Mouse (Mus musculus) kidney, embryonic 16.5 days (tissue): ENCODE measurements at regions not wholly inside any gene's neighbourhood (a gene's known extent, or its start where the extent isn't known, plus 50 kb on each side); places are given as distances from the start of the nearest gene placed in this dataset.

ENCODE experiments used
- ATAC-seq: fragments of 200-750 bp; cut with Nextera tagmentation; 2 replicates; pipeline ENCODE4 v1.8.0; 2017; ENCODE audit warnings: moderate TSS enrichment; ENCODE audit not compliant: low FRiP score, low TSS enrichment
- H3K27ac ChIP-seq: fragments of 300-500 bp; sonication (generic); 2 replicates; pipeline ENCODE4 v1.5.1; 2014; ENCODE audit warnings: low read length
- H3K27me3 ChIP-seq: fragments of 300-500 bp; sonication (generic); 2 replicates; pipeline ENCODE4 v1.6.1; 2014; ENCODE audit warnings: low read length, control low read depth, mixed read lengths; ENCODE audit not compliant: insufficient read depth
- H3K36me3 ChIP-seq: fragments of 300-500 bp; sonication (generic); 2 replicates; pipeline ENCODE4 v1.6.1; 2014; ENCODE audit warnings: low read length, control low read depth, mixed read lengths; ENCODE audit not compliant: insufficient read depth
- H3K4me1 ChIP-seq: fragments of 300-500 bp; sonication (generic); 2 replicates; pipeline ENCODE4 v1.6.1; 2014; ENCODE audit warnings: low read length, control low read depth, mixed read lengths; ENCODE audit not compliant: insufficient read depth
- H3K4me2 ChIP-seq: fragments of 300-500 bp; sonication (generic); replicated peaks from 2 replicates; pipeline ENCODE4 v1.6.1; 2014; ENCODE audit warnings: low read depth, low read length
- H3K4me3 ChIP-seq: fragments of 300-500 bp; sonication (generic); 2 replicates; pipeline ENCODE4 v1.5.1; 2014; ENCODE audit warnings: mild to moderate bottlenecking, low read length
- H3K9ac ChIP-seq: fragments of 300-500 bp; sonication (generic); replicated peaks from 2 replicates; pipeline ENCODE4 v1.6.1; 2014; ENCODE audit warnings: low read length
- H3K9me3 ChIP-seq: fragments of 300-500 bp; sonication (generic); 2 replicates; pipeline ENCODE4 v1.6.1; 2016; ENCODE audit warnings: low read length, control low read depth
- WGBS: fragments of 180-500 bp; shearing (Covaris S2); extraction: QIAGEN DNeasy Blood & Tissue Kit; methylation state at CpG from one replicate; pipeline ENCODE4 v1.1.7; 2014; 5-methylcytosine and 5-hydroxymethylcytosine counted together

DNA sequence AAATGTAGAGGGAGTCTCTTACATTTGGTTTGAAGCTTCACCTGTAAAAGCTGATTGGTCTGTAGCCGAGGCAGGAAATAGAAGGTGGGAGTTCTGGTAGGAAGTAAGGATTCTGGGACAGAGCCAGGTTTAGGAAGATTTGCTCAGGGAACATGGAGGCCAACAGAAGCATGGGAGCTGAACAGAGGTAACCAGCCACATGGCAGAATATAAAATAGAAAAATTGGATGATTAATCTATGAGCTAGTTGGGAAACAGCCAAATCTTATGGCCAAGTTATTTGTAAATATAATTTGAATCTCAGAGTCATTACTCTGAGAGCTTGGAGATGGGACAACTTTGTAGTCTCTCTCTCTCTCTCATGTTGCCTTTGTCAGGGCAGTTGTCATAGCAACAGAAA is 134.9 kb upstream of the Syt13 start:
- Histone ChIP-seq H3K4me1 (no peaks in the 10 kb centered on the region), H3K4me3 (no peak overlapping the region), H3K36me3 (no peaks in the 10 kb centered on the region), H3K9ac (no peak overlapping the region), H3K9me3 (no peaks in the 10 kb centered on the region), H3K27me3 (no peaks in the 10 kb centered on the region), H3K27ac (no peak overlapping the region), H3K4me2 (no peak overlapping the region)
- 63% methylated on average over 1 of the region's 1 CpGs for WGBS
- no peak for ATAC-seq

DNA sequence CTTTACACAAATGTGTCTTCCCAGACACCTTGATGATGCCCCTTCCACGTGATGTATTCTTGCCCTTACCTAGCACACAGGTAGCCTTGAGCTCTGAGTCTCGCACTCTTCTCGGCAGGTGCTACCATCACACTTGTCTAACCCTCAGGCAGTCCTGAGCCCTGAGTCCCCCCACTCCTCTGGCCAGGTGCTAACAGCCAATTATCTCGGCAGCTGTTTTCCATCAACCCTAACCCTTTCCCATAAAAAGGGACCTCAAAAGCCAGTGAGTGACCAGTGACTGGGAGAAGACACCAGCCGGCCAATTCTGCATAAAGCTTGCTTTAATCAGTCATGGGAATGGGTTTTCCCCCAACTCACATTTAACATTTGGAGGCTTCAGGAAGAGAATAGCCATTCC is 133.4 kb upstream of the Syt13 start:
- H3K9ac ChIP-seq: no peak overlapping the region
- ATAC-seq: no peak
- no peaks in the 10 kb centered on the region for H3K4me1 ChIP-seq
- H3K4me2 ChIP-seq: no peak overlapping the region
- no peak overlapping the region for H3K4me3 ChIP-seq
- H3K36me3 ChIP-seq: no peaks in the 10 kb centered on the region
- WGBS: 53% methylated on average over 5 of the region's 5 CpGs
- H3K27me3 ChIP-seq: no peaks in the 10 kb centered on the region
- H3K9me3 ChIP-seq: no peaks in the 10 kb centered on the region
- no peak overlapping the region for H3K27ac ChIP-seq

DNA sequence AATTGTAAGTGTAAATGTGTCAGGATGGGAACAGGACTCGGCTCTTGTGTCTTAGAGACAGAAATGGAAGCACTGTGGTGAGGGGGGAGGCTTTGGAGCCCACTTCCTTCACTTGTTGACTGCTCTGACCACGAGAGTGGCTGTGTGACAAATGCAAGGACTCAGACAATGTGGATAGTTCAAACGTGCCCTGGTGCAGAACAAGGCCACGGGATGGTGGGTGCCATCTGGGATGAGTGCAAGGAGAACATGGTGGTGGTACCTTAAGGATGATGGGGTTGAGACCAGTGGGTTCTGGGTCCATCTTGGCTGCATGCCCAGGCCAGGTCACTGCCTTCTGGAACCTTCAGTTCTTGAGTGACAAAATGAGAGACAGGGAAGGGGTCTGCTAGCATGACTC is 132.3 kb upstream of the Syt13 start:
- Histone ChIP-seq H3K9me3 (no peaks in the 10 kb centered on the region), H3K4me1 (no peaks in the 10 kb centered on the region), H3K9ac (no peak overlapping the region), H3K4me2 (no peak overlapping the region), H3K27ac (no peak overlapping the region), H3K27me3 (no peaks in the 10 kb centered on the region), H3K36me3 (no peaks in the 10 kb centered on the region), H3K4me3 (no peak overlapping the region)
- 34% methylated on average over 4 of the region's 4 CpGs for WGBS
- no peak for ATAC-seq

DNA sequence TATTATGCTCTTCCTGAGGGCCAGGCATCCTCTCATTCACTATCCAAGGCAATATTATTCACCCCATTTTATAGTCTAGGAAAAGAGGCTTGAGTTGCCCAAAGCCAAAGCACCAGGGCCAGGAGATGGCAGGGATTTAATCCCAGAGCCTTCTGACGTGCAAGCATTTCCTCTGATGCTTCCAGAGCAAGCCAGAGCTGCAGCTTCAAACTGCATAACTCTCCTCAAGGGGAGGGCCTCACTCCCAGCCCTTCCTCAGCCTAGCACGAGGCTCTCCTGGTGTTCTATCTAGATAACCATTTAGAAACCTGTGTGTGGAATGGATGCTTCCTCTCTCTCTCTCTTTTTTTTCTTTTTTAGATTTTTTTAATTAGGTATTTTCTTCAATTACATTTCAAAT is 130.0 kb upstream of the Syt13 start:
- H3K4me2 ChIP-seq: no peak overlapping the region
- 64% methylated on average over 2 of the region's 2 CpGs for WGBS
- no peak for ATAC-seq

DNA sequence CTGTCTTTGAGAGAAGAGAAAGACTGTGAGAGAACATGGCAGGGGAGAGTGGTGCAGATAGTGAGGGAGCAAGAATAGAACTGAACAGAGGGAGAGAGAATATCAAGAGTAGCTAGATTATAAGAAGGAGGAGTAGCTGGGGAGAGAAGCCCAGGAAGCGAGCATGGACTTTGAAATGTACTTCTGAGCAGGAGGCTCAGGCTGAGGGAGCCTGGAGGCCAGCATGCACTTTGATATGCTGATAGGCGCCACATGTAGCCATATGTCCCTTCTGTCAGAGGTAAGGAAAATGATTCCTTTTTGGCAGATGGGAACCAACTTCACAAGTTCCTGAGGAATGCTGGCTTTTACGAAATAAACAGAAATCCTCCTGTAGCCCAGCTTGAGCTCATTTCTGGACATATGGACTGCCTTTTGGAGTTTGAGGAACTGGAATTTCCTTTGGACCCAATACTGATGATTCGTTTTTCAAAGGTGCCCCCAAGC is 126.9 kb upstream of the Syt13 start:
- Histone ChIP-seq H3K4me2 (no peak overlapping the region), H3K4me3 (no peak overlapping the region), H3K9me3 (no peaks in the 10 kb centered on the region), H3K4me1 (no peaks in the 10 kb centered on the region; the same call in 1 of the 2 replicates), H3K9ac (no peak overlapping the region), H3K27me3 (no peaks in the 10 kb centered on the region), H3K36me3 (no peaks in the 10 kb centered on the region), H3K27ac (no peak overlapping the region)
- ATAC-seq: no peak
- 71% methylated on average over 4 of the region's 4 CpGs for whole genome bisulfite sequencing

More for the DNA sequence above, 130.0 kb upstream of the Syt13 start:
- Histone ChIP-seq H3K4me1 (no peaks in the 10 kb centered on the region; the same call in 1 of the 2 replicates), H3K9ac (no peak overlapping the region), H3K36me3 (no peaks in the 10 kb centered on the region), H3K4me3 (no peak overlapping the region), H3K27me3 (no peaks in the 10 kb centered on the region), H3K9me3 (no peaks in the 10 kb centered on the region), H3K27ac (no peak overlapping the region)

DNA sequence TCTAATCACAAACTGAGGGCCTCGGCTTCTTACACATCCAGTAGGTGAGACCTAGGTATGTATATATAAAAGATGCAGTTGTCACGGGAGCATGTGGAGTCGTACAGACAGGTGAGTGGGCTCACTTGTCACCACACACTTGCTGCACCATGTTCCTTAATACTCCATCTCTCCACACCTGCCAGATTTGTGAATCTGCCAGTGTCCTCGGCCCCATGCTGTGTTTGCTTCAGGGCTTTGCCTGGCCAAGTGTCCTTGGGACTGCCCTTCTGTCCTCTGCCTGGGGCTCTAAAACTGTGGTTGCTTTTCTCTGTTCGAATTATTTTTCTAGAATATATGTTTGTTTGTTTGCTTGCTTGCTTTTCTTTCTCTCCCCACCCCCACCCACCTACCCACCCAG is 126.0 kb upstream of the Syt13 start:
- Histone ChIP-seq H3K36me3 (no peaks in the 10 kb centered on the region), H3K9me3 (no peaks in the 10 kb centered on the region)
- WGBS: 85% methylated on average over 5 of the region's 5 CpGs

DNA sequence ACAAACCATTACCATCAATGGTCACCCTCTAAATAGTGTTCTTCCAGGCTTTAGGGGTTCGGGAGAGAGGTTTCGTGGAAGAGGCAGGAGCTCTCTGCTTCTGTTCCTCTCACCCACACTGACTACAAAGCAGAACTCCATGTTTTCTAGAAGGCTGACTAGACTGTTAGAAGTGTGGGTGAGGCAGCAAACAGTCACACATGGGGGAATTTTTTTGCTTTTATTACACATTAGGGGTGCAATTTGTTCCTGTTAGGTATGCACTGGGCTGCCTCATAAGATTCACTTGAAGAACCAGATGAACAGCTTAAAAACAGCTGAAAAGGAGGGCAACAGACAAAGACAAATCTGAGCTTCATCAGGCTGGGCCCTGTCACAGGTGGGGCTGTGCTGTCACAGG is 124.5 kb upstream of the Syt13 start:
- ATAC-seq: no peak
- H3K9ac ChIP-seq: no peak overlapping the region
- no peaks in the 10 kb centered on the region; the same call in 1 of the 2 replicates for H3K4me1 ChIP-seq
- no peak overlapping the region for H3K4me2 ChIP-seq
- no peaks in the 10 kb centered on the region for H3K9me3 ChIP-seq
- H3K36me3 ChIP-seq: no peaks in the 10 kb centered on the region
- H3K27ac ChIP-seq: no peak overlapping the region
- WGBS: 90% methylated on average over 2 of the region's 2 CpGs
- no peak overlapping the region for H3K4me3 ChIP-seq
- no peaks in the 10 kb centered on the region for H3K27me3 ChIP-seq

More for the DNA sequence above, 126.0 kb upstream of the Syt13 start:
- ATAC-seq: no peak
- H3K4me2 ChIP-seq: no peak overlapping the region
- H3K27ac ChIP-seq: no peak overlapping the region
- H3K9ac ChIP-seq: no peak overlapping the region
- H3K4me3 ChIP-seq: no peak overlapping the region
- no peaks in the 10 kb centered on the region for H3K27me3 ChIP-seq
- no peaks in the 10 kb centered on the region; the same call in 1 of the 2 replicates for H3K4me1 ChIP-seq

DNA sequence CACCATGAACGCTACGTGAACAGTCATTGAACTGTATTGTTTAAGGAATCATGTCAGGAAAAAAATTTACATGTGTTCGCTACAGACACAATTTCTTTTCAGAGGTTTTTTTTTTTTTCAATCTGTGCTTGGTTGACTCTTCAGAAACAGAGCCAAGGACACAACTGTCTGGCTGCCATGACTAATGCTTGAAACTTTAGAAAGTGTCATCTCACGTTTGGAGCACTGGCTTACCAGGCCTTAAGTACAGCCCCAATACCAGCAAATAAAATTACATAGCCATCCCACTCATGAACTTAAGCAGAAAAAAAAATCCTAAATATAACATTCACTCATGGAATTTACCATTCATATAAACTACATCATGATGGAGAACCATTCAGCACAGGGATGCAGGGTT is 115.1 kb upstream of the Syt13 start:
- Histone ChIP-seq H3K27me3 (no peaks in the 10 kb centered on the region), H3K9ac (no peak overlapping the region), H3K27ac (no peak overlapping the region), H3K4me2 (no peak overlapping the region), H3K9me3 (0 out of 2 replicates have a peak, but pooled peaks cover 2% of the 10 kb centered on the region), H3K4me1 (peaks cover under 1% of the 10 kb centered on the region; the same call in 1 of the 2 replicates), H3K36me3 (no peaks in the 10 kb centered on the region), H3K4me3 (no peak overlapping the region)
- WGBS: 84% methylated on average over 4 of the region's 4 CpGs
- ATAC-seq: no peak

DNA sequence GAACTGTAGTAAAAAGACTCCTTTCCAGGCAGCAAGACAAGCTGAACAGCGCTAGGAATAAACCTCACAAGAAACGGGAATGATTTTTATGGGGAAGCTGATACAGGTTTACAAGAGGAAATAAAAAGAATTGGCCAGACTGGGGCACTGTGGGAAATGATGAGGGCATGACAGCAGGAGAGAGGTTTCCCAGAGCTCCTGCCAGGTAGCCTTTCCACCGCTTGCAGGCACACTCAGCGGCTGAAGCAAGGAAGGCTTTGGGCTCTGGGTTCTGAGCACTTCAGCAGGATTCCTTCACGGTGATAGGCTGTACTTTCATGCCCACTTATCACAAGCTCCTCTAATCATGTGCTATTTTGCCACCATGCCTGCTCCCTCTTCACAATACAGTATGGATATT is 114.2 kb upstream of the Syt13 start:
- H3K4me1 ChIP-seq: peaks cover 8% of the 10 kb centered on the region
- no peaks in the 10 kb centered on the region for H3K27me3 ChIP-seq
- no peaks in the 10 kb centered on the region for H3K36me3 ChIP-seq
- H3K9ac ChIP-seq: no peak overlapping the region
- no peak overlapping the region for H3K4me3 ChIP-seq
- no peak for ATAC-seq
- 0 out of 2 replicates have a peak, but pooled peaks cover 2% of the 10 kb centered on the region for H3K9me3 ChIP-seq
- WGBS: 62% methylated on average over 5 of the region's 5 CpGs
- H3K4me2 ChIP-seq: no peak overlapping the region
- H3K27ac ChIP-seq: no peak overlapping the region

DNA sequence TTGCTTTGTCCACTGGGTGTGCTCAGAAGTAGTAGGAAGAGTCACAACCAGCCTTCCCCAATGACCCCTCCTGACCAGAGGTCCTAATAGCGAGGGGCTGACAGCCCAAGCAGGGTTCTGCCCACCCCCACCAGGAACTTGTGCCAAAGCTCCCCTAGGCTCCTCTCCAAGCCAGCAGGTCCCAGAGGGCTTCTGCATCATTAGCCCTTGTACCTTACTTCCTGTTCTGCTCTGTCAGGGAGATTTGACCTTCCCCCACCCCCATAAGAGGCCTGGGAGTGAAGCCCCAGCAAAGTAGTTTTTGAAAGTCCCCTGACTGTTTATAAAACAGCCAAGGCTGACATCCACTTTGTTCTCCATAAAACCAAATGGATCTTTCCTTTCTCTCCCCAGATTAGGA is 110.0 kb upstream of the Syt13 start:
- H3K4me1 ChIP-seq: peaks cover 20% of the 10 kb centered on the region
- ATAC-seq: 0 out of 2 replicates have a peak, but pooled peaks have one; percentile 44
- H3K9me3 ChIP-seq: 0 out of 2 replicates have a peak, but pooled peaks cover 2% of the 10 kb centered on the region
- no peak overlapping the region for H3K9ac ChIP-seq
- H3K4me3 ChIP-seq: no peak overlapping the region
- H3K4me2 ChIP-seq: no peak overlapping the region
- H3K27me3 ChIP-seq: no peaks in the 10 kb centered on the region
- H3K36me3 ChIP-seq: no peaks in the 10 kb centered on the region
- 57% methylated on average over 1 of the region's 1 CpGs for WGBS
- no peak overlapping the region for H3K27ac ChIP-seq
